In genomic region chr11:117040829-117041228, GRCm38 (mm10) we compare ENCODE assay signal across 24 mouse cellular contexts.
A peak's percentile ranks its signal among the peaks of the same experiment; 100 is the strongest.
DNase-seq lines count a peak whose midpoint lies in the region; ATAC-seq lines count a peak whose summit lies in the region.
"Had no signal": no experiment of that assay in that cellular context is flagged by ENCODE, and none has a peak within 500 bp of the region (broad histone marks: within the 10 kb centered on the region; RNA-seq: fewer than 3 reads in every experiment).

No protein-coding gene starts in this region.

- H3K36me3 ChIP-seq in forebrain, embryonic 14.5 days (ENCODE audit: control insufficient read depth, insufficient read depth, low read length): no peaks in the 10 kb centered on the region
- no peaks in the 10 kb centered on the region for H3K36me3 ChIP-seq in forebrain, embryonic 11.5 days (ENCODE audit: control insufficient read depth, insufficient read depth, low read length)
- H3K36me3 ChIP-seq in neural tube, embryonic 13.5 days: no peaks in the 10 kb centered on the region
- H3K36me3 ChIP-seq: heart, embryonic 10.5 days; heart, embryonic 13.5 days; hindbrain, embryonic 12.5 days; intestine, embryonic 15.5 days had no signal

- no peaks in the 10 kb centered on the region for H3K9me3 ChIP-seq in forebrain, embryonic 14.5 days (replicated peaks; ENCODE audit: control insufficient read depth, low read length)
- H3K9me3 ChIP-seq in forebrain, embryonic 11.5 days (ENCODE audit: control insufficient read depth, low read length): no peaks in the 10 kb centered on the region
- H3K9me3 ChIP-seq in neural tube, embryonic 13.5 days: no peaks in the 10 kb centered on the region
- H3K9me3 ChIP-seq: heart, embryonic 10.5 days; heart, embryonic 13.5 days; hindbrain, embryonic 12.5 days; intestine, embryonic 15.5 days had no signal

- intact Hi-C loops in left cerebral cortex, postnatal 14 days (cut with DNase I): loop anchor here (5.0 kb wide), 1 partner anchor 124 kb away; the partner anchor contains the start of gene Mgat5b

- ATAC-seq in forebrain, embryonic 14.5 days: no peak
- ATAC-seq in forebrain, embryonic 11.5 days (replicated peaks; ENCODE audit: low FRiP score): no peak
- no peak for ATAC-seq in neural tube, embryonic 13.5 days (ENCODE audit: low read depth)
- ATAC-seq: CD4-positive, CD25-positive, alpha-beta regulatory T cell, adult 4 months; forebrain, embryonic 16.5 days; hindbrain, embryonic 16.5 days; intestine, embryonic 15.5 days had no signal

- no peak overlapping the region for H3K4me3 ChIP-seq in forebrain, embryonic 14.5 days (ENCODE audit: low read depth, low read length)
- no peak overlapping the region for H3K4me3 ChIP-seq in forebrain, embryonic 11.5 days (ENCODE audit: low read depth, low read length)
- no peak overlapping the region for H3K4me3 ChIP-seq in neural tube, embryonic 13.5 days
- H3K4me3 ChIP-seq: heart, adult 2 months; heart, embryonic 10.5 days; heart, embryonic 13.5 days; hindbrain, embryonic 12.5 days; intestine, embryonic 15.5 days had no signal

- no peak for DNase-seq in forebrain, embryonic 14.5 days (ENCODE audit: low spot score)
- DNase-seq in forebrain, embryonic 11.5 days (ENCODE audit: low spot score): no peak
- DNase-seq in left cerebral cortex, postnatal 14 days (ENCODE audit: low spot score in 2 of 2): peak; percentile 39 to 64
- DNase-seq in left cerebral cortex, adult 11 months (ENCODE audit: low spot score): no peak
- DNase-seq in neural tube, embryonic 10.5 days (ENCODE audit: extremely low spot score, low spot score): no peak
- DNase-seq in cerebellum, adult 18-20 months: no peak
- DNase-seq: adrenal gland, adult 2 months; adrenal gland, postnatal 14 days; cerebellum, adult 11-12 months; cerebellum, adult 9-10 months; cerebellum, postnatal 14 days; gastrocnemius, postnatal 10 days; gastrocnemius, postnatal 36 days; heart, adult 2 months; heart, postnatal 14 days; heart, postnatal 4 days had no signal

- H3K4me2 ChIP-seq in forebrain, embryonic 14.5 days (ENCODE audit: low read length): no peak overlapping the region
- H3K4me2 ChIP-seq in forebrain, embryonic 11.5 days (ENCODE audit: low read depth, low read length, severe bottlenecking): no peak overlapping the region
- no peak overlapping the region for H3K4me2 ChIP-seq in neural tube, embryonic 13.5 days
- H3K4me2 ChIP-seq: heart, embryonic 13.5 days; hindbrain, embryonic 12.5 days; intestine, embryonic 15.5 days had no signal

- no peak overlapping the region for H3K27ac ChIP-seq in forebrain, embryonic 14.5 days (ENCODE audit: low read depth, low read length)
- no peak overlapping the region for H3K27ac ChIP-seq in forebrain, embryonic 11.5 days (ENCODE audit: low read depth, low read length)
- H3K27ac ChIP-seq in neural tube, embryonic 13.5 days (replicated peaks): no peak overlapping the region
- H3K27ac ChIP-seq: heart, adult 2 months; heart, embryonic 13.5 days; hindbrain, embryonic 12.5 days; intestine, embryonic 15.5 days had no signal

- WGBS in forebrain, embryonic 14.5 days: 12% methylated on average over 4 of the region's 4 CpGs
- WGBS in forebrain, embryonic 11.5 days: 15% methylated on average over 4 of the region's 4 CpGs
- 18% methylated on average over 4 of the region's 4 CpGs for WGBS in neural tube, embryonic 13.5 days

- peak overlapping the region; percentile 25; the same call in 1 of the 2 replicates for H3K9ac ChIP-seq in forebrain, embryonic 14.5 days (ENCODE audit: low read length)
- no peak overlapping the region for H3K9ac ChIP-seq in forebrain, embryonic 11.5 days (ENCODE audit: low read length)
- H3K9ac ChIP-seq in neural tube, embryonic 13.5 days: peak overlapping the region; percentile 22; the same call in 1 of the 2 replicates
- H3K9ac ChIP-seq: heart, embryonic 13.5 days; hindbrain, embryonic 12.5 days; intestine, embryonic 15.5 days had no signal

- no peaks in the 10 kb centered on the region; the same call in 1 of the 2 replicates for H3K4me1 ChIP-seq in forebrain, embryonic 14.5 days (ENCODE audit: control insufficient read depth, insufficient read depth, low read length)
- 0 out of 2 replicates have a peak, but pooled peaks cover 2% of the 10 kb centered on the region for H3K4me1 ChIP-seq in forebrain, embryonic 11.5 days (replicated peaks; ENCODE audit: control insufficient read depth, insufficient read depth, low read length)
- H3K4me1 ChIP-seq in neural tube, embryonic 13.5 days (replicated peaks): peaks cover 59% of the 10 kb centered on the region
- H3K4me1 ChIP-seq: heart, embryonic 13.5 days had no signal

- no peaks in the 10 kb centered on the region for H3K27me3 ChIP-seq in forebrain, embryonic 14.5 days (replicated peaks; ENCODE audit: control insufficient read depth, insufficient read depth, low read length)
- no peaks in the 10 kb centered on the region for H3K27me3 ChIP-seq in forebrain, embryonic 11.5 days (ENCODE audit: control insufficient read depth, insufficient read depth, low read length)
- H3K27me3 ChIP-seq in neural tube, embryonic 13.5 days: 0 out of 2 replicates have a peak, but pooled peaks cover 9% of the 10 kb centered on the region
- H3K27me3 ChIP-seq: hindbrain, embryonic 12.5 days had no signal

Comparison
In these comparisons a context has a peak if more than half of its experiments do, and no peak if none do; other contexts are left out.
1. DNase-seq: peak in left cerebral cortex, postnatal 14 days (2 of 2); none in forebrain, embryonic 14.5 days (single experiment), forebrain, embryonic 11.5 days (single experiment), left cerebral cortex, adult 11 months (single experiment), neural tube, embryonic 10.5 days (single experiment) and cerebellum, adult 18-20 months (0 of 2).